Mouse (Mus musculus): ENCODE measurements around the gene Gm9922. TPM values are rescaled to one million over a fixed set of nuclear protein-coding genes. Genes with fewer than 3 reads are reported as not detected.

Gene Gm9922
- polyA plus RNA-seq, 1 experiment from 2014 or later, result 1.5 TPM

GRCm38 (mm10) chr14:101733542-101734303, 4.1 kb upstream of the Gm9922 start:
- Histone ChIP-seq H3K4me1 (ENCODE audit: insufficient read depth) (0 out of 2 replicates have a peak, but pooled peaks cover 4% of the 10 kb centered on the region), H3K27me3 (ENCODE audit: insufficient read depth, low read length) (peaks cover 7% of the 10 kb centered on the region; the same call in 1 of the 2 replicates), H3K9ac (no peak overlapping the region), H3K9me3 (ENCODE audit: low read depth, low read length) (no peaks in the 10 kb centered on the region), H3K4me2 (no peak overlapping the region), H3K27ac (ENCODE audit: low read depth) (no peak overlapping the region), H3K36me3 (ENCODE audit: insufficient read depth) (no peaks in the 10 kb centered on the region), H3K4me3 (ENCODE audit: low read depth, low read length) (no peak overlapping the region)
- TF ChIP-seq CTCF (IDR thresholded peaks at IDR 0.05; ENCODE audit: low read depth), result no peak
- ATAC-seq (ENCODE audit: insufficient read depth) (no peak), DNase-seq (no peak)
- WGBS, result 22% methylated on average over 10 of the region's 10 CpGs

GRCm38 (mm10) chr14:101729972-101730692, 518 bp upstream of the Gm9922 start:
- H3K4me3 ChIP-seq (ENCODE audit: low read depth, low read length), result peak overlapping the region; percentile 64
- no peak for DNase-seq
- TF ChIP-seq CTCF (IDR thresholded peaks at IDR 0.05; ENCODE audit: low read depth), result no peak
- 0 out of 2 replicates have a peak, but pooled peaks cover 4% of the 10 kb centered on the region for H3K4me1 ChIP-seq (ENCODE audit: insufficient read depth)
- no peaks in the 10 kb centered on the region for H3K9me3 ChIP-seq (ENCODE audit: low read depth, low read length)
- peaks cover 7% of the 10 kb centered on the region; the same call in 1 of the 2 replicates for H3K27me3 ChIP-seq (ENCODE audit: insufficient read depth, low read length)
- peak; percentile 56 for ATAC-seq (ENCODE audit: insufficient read depth)
- peak overlapping the region; percentile 99 for H3K4me2 ChIP-seq
- H3K27ac ChIP-seq (ENCODE audit: low read depth), result no peak overlapping the region
- H3K36me3 ChIP-seq (ENCODE audit: insufficient read depth), result no peaks in the 10 kb centered on the region
- H3K9ac ChIP-seq, result peak overlapping the region; percentile 69
- WGBS, result 1% methylated on average over 28 of the region's 28 CpGs

GRCm38 (mm10) chr14:101714414-101714813, 15.2 kb downstream of the Gm9922 start:
- no peak overlapping the region for H3K9ac ChIP-seq
- DNase-seq (no peak), ATAC-seq (ENCODE audit: insufficient read depth) (no peak)
- no peak overlapping the region for H3K4me3 ChIP-seq (ENCODE audit: low read depth, low read length)
- no peaks in the 10 kb centered on the region for H3K27me3 ChIP-seq (ENCODE audit: insufficient read depth, low read length)
- 80% methylated on average over 2 of the region's 2 CpGs for WGBS
- H3K4me1 ChIP-seq (ENCODE audit: insufficient read depth), result no peaks in the 10 kb centered on the region
- H3K4me2 ChIP-seq, result no peak overlapping the region
- no peaks in the 10 kb centered on the region for H3K36me3 ChIP-seq (ENCODE audit: insufficient read depth)
- no peak for TF ChIP-seq CTCF (IDR thresholded peaks at IDR 0.05; ENCODE audit: low read depth)
- H3K27ac ChIP-seq (ENCODE audit: low read depth), result no peak overlapping the region
- H3K9me3 ChIP-seq (ENCODE audit: low read depth, low read length), result no peaks in the 10 kb centered on the region

- no peak for TF ChIP-seq CTCF (IDR thresholded peaks at IDR 0.05; ENCODE audit: low read depth)
- H3K4me2 ChIP-seq, result no peak overlapping the region
- H3K27ac ChIP-seq (ENCODE audit: low read depth), result no peak overlapping the region
- 82% methylated on average over 5 of the region's 5 CpGs for WGBS
- no peaks in the 10 kb centered on the region for H3K4me1 ChIP-seq (ENCODE audit: insufficient read depth)
- H3K36me3 ChIP-seq (ENCODE audit: insufficient read depth), result no peaks in the 10 kb centered on the region
- ATAC-seq (ENCODE audit: insufficient read depth), result no peak
- no peak overlapping the region for H3K9ac ChIP-seq
- H3K4me3 ChIP-seq (ENCODE audit: low read depth, low read length), result no peak overlapping the region
- no peaks in the 10 kb centered on the region for H3K9me3 ChIP-seq (ENCODE audit: low read depth, low read length)
- H3K27me3 ChIP-seq (ENCODE audit: insufficient read depth, low read length), result no peaks in the 10 kb centered on the region
- DNase-seq, result no peak
These were observed 22.5 kb downstream of the Gm9922 start for GRCm38 (mm10) chr14:101707088-101707487.

- no peak for TF ChIP-seq CTCF (IDR thresholded peaks at IDR 0.05; ENCODE audit: low read depth)
- H3K9ac ChIP-seq, result no peak overlapping the region
- H3K4me1 ChIP-seq (ENCODE audit: insufficient read depth), result no peaks in the 10 kb centered on the region
- H3K27me3 ChIP-seq (ENCODE audit: insufficient read depth, low read length), result no peaks in the 10 kb centered on the region
- DNase-seq, result no peak
- no peak overlapping the region for H3K4me3 ChIP-seq (ENCODE audit: low read depth, low read length)
- no peak overlapping the region for H3K27ac ChIP-seq (ENCODE audit: low read depth)
- H3K4me2 ChIP-seq, result no peak overlapping the region
- 73% methylated on average over 4 of the region's 4 CpGs for WGBS
- H3K9me3 ChIP-seq (ENCODE audit: low read depth, low read length), result no peaks in the 10 kb centered on the region
- no peak for ATAC-seq (ENCODE audit: insufficient read depth)
- no peaks in the 10 kb centered on the region for H3K36me3 ChIP-seq (ENCODE audit: insufficient read depth)
These were observed 25.1 kb downstream of the Gm9922 start for GRCm38 (mm10) chr14:101704479-101704878.

- 82% methylated on average over 2 of the region's 2 CpGs for WGBS
- Histone ChIP-seq H3K9ac (no peak overlapping the region), H3K9me3 (ENCODE audit: low read depth, low read length) (no peaks in the 10 kb centered on the region), H3K27me3 (ENCODE audit: insufficient read depth, low read length) (no peaks in the 10 kb centered on the region), H3K4me1 (ENCODE audit: insufficient read depth) (no peaks in the 10 kb centered on the region), H3K4me3 (ENCODE audit: low read depth, low read length) (no peak overlapping the region), H3K36me3 (ENCODE audit: insufficient read depth) (0 out of 2 replicates have a peak, but pooled peaks cover 2% of the 10 kb centered on the region), H3K4me2 (no peak overlapping the region), H3K27ac (ENCODE audit: low read depth) (no peak overlapping the region)
- no peak for TF ChIP-seq CTCF (IDR thresholded peaks at IDR 0.05; ENCODE audit: low read depth)
- ATAC-seq (ENCODE audit: insufficient read depth), result no peak
- DNase-seq, result no peak
These were observed 41.2 kb downstream of the Gm9922 start for GRCm38 (mm10) chr14:101688406-101688805.

- H3K4me1 ChIP-seq (ENCODE audit: insufficient read depth), result no peaks in the 10 kb centered on the region
- no peak overlapping the region for H3K27ac ChIP-seq (ENCODE audit: low read depth)
- no peaks in the 10 kb centered on the region for H3K27me3 ChIP-seq (ENCODE audit: insufficient read depth, low read length)
- H3K4me3 ChIP-seq (ENCODE audit: low read depth, low read length), result no peak overlapping the region
- no peak overlapping the region for H3K9ac ChIP-seq
- 88% methylated on average over 6 of the region's 6 CpGs for WGBS
- no peak overlapping the region for H3K4me2 ChIP-seq
- no peak for ATAC-seq (ENCODE audit: insufficient read depth)
- DNase-seq, result no peak
- 0 out of 2 replicates have a peak, but pooled peaks cover 1% of the 10 kb centered on the region for H3K36me3 ChIP-seq (ENCODE audit: insufficient read depth)
- no peak for TF ChIP-seq CTCF (IDR thresholded peaks at IDR 0.05; ENCODE audit: low read depth)
- no peaks in the 10 kb centered on the region for H3K9me3 ChIP-seq (ENCODE audit: low read depth, low read length)
These were observed 41.9 kb downstream of the Gm9922 start for GRCm38 (mm10) chr14:101687696-101688095.

Other genes starting within 250 kb of the Gm9922 start
- 12.4 and 13.0 TPM in 2 replicates for gene Tbc1d4, start 120.6 kb downstream of the Gm9922 start, polyA plus RNA-seq (2014; fragmentation: Nextera tagmentation; extraction: Ambion mirVana)
- gene Commd6, start 89.1 kb downstream of the Gm9922 start, polyA plus RNA-seq (2014; fragmentation: Nextera tagmentation; extraction: Ambion mirVana), result 75.3 and 88.6 TPM in 2 replicates
- gene Uchl3, start 75.8 kb downstream of the Gm9922 start, polyA plus RNA-seq (2014; fragmentation: Nextera tagmentation; extraction: Ambion mirVana), result 150 and 154 TPM in 2 replicates
- 17.1 and 19.5 TPM in 2 replicates for gene Lmo7, start 143 bp upstream of the Gm9922 start, polyA plus RNA-seq (2014; fragmentation: Nextera tagmentation; extraction: Ambion mirVana)

Data from lung, embryonic 14.5 days (tissue).